Mouse (Mus musculus): ENCODE results near the gene Tnfsf13.
A peak's percentile ranks its signal among the peaks of the same experiment; 100 is the strongest.

- TF ChIP-seq CTCF (IDR thresholded peaks at IDR 0.05; ENCODE audit: control insufficient read depth, insufficient read depth, low read length) (peak; percentile 64), POLR2A (IDR thresholded peaks at IDR 0.05; ENCODE audit: borderline replicate concordance, control insufficient read depth, low read depth, low read length) (no peak)
Observed at GRCm38 (mm10) chr11:69715482-69715881, 29.9 kb upstream of the Tnfsf13 start.

All from bone marrow, adult 2 months (tissue).